Mouse (Mus musculus) hindbrain, postnatal 0 days (tissue): ENCODE data around the gene Aurkb. TPM values are rescaled to one million over a fixed set of nuclear protein-coding genes. Genes with fewer than 3 reads are reported as not detected.

ENCODE experiments used
- ATAC-seq: fragments of 200-750 bp; cut with Nextera tagmentation; 2 replicates; pipeline ENCODE4 v1.8.0; 2017; ENCODE audit warnings: mild to moderate bottlenecking, moderate TSS enrichment, moderate library complexity
- DNase-seq: peaks from one replicate; pipeline ENCODE4 v3.0.0-alpha.2; 2015; ENCODE audit warnings: low spot score
- H3K27ac ChIP-seq: fragments of 300-500 bp; sonication (generic); 2 replicates; pipeline ENCODE4 v1.5.1; 2014; ENCODE audit warnings: mild to moderate bottlenecking
- H3K27me3 ChIP-seq: fragments of 300-500 bp; sonication (generic); 2 replicates; pipeline ENCODE4 v1.6.1; 2014; ENCODE audit warnings: low read length, mixed read lengths; ENCODE audit not compliant: insufficient read depth
- H3K36me3 ChIP-seq: fragments of 300-500 bp; sonication (generic); 2 replicates; pipeline ENCODE4 v1.6.1; 2014; ENCODE audit warnings: low read length, mixed read lengths; ENCODE audit not compliant: insufficient read depth
- H3K4me1 ChIP-seq: fragments of 300-500 bp; sonication (generic); 2 replicates; pipeline ENCODE4 v1.6.1; 2014; ENCODE audit warnings: antibody characterized with exemption, low read length, mixed read lengths; ENCODE audit not compliant: insufficient read depth
- H3K4me2 ChIP-seq: fragments of 300-500 bp; sonication (generic); 2 replicates; pipeline ENCODE4 v1.6.1; 2014; ENCODE audit warnings: low read depth, mild to moderate bottlenecking, low read length, moderate library complexity, mixed read lengths
- H3K4me3 ChIP-seq: fragments of 300-500 bp; sonication (generic); 2 replicates; pipeline ENCODE4 v1.5.1; 2014; ENCODE audit warnings: low read length
- H3K9ac ChIP-seq: fragments of 300-500 bp; sonication (generic); replicated peaks from 2 replicates; pipeline ENCODE4 v1.6.1; 2014; ENCODE audit warnings: mild to moderate bottlenecking, low read length, moderate library complexity, mixed read lengths
- H3K9me3 ChIP-seq: fragments of 300-500 bp; sonication (generic); 2 replicates; pipeline ENCODE4 v1.6.1; 2016; ENCODE audit warnings: low read length, mixed read lengths
- CTCF ChIP-seq: IDR thresholded peaks from 2 replicates; pipeline ENCODE4 v1.5.1; 2016; ENCODE audit warnings: antibody characterized with exemption, control low read depth, low read depth
- WGBS: fragments of 180-500 bp; shearing (Covaris S2); extraction: QIAGEN DNeasy Blood & Tissue Kit; methylation state at CpG from one replicate; pipeline ENCODE4 v1.1.7; 2014; 5-methylcytosine and 5-hydroxymethylcytosine counted together
- polyA plus RNA-seq: library from polyadenylated mRNA; unstranded; fragments of >200 nt; fragmentation: Nextera tagmentation; extraction: Ambion mirVana; gene quantifications from 2 replicates; pipeline ENCODE4 v1.2.1, GENCODE M21; 2015
- total RNA-seq: library from RNA; depleted of rRNA; stranded (reverse); fragments of >200 nt; gene quantifications from 2 replicates; pipeline ENCODE4 v1.2.3, GENCODE M21; 2014

Gene Aurkb
- total and polyA plus RNA-seq, 2 experiments from 2014 or later = 21.6 to 24.8 TPM

- peaks cover 10% of the 10 kb centered on the region; the same call in 1 of the 2 replicates for H3K36me3 ChIP-seq
- ATAC-seq (no peak), DNase-seq (no peak)
- no peaks in the 10 kb centered on the region for H3K27me3 ChIP-seq
- H3K4me3 ChIP-seq = peak overlapping the region; percentile 56
- no peak for TF ChIP-seq CTCF
- peak overlapping the region; percentile 98 for H3K4me2 ChIP-seq
- H3K9me3 ChIP-seq = no peaks in the 10 kb centered on the region
- 8% methylated on average over 8 of the region's 9 CpGs for WGBS
- H3K9ac ChIP-seq = peak overlapping the region; percentile 74
- H3K27ac ChIP-seq = peak overlapping the region; percentile 96
- peaks cover 32% of the 10 kb centered on the region for H3K4me1 ChIP-seq
These were observed 51.0 kb downstream of the Aurkb start for GRCm38 (mm10) chr11:69096360-69096986.

- ATAC-seq = peak; percentile 13; the same call in 1 of the 2 replicates
These were observed 51.8 kb downstream of the Aurkb start for GRCm38 (mm10) chr11:69096987-69097900.

GRCm38 (mm10) chr11:69098039-69098761 is 52.8 kb downstream of the Aurkb start:
- no peak for TF ChIP-seq CTCF
- ATAC-seq (no peak), DNase-seq (no peak)
- Histone ChIP-seq H3K9ac (peak overlapping the region; percentile 77), H3K27me3 (no peaks in the 10 kb centered on the region), H3K4me1 (peaks cover 32% of the 10 kb centered on the region), H3K9me3 (no peaks in the 10 kb centered on the region), H3K36me3 (peaks cover 26% of the 10 kb centered on the region), H3K4me3 (peak overlapping the region; percentile 61), H3K27ac (peak overlapping the region; percentile 96), H3K4me2 (peak overlapping the region; percentile 98)
- 18% methylated on average over 8 of the region's 8 CpGs for WGBS

More at GRCm38 (mm10) chr11:69096987-69097900, 51.8 kb downstream of the Aurkb start:
- Histone ChIP-seq H3K4me2 (peak overlapping the region; percentile 98), H3K36me3 (peaks cover 17% of the 10 kb centered on the region), H3K9me3 (no peaks in the 10 kb centered on the region), H3K9ac (peak overlapping the region; percentile 74), H3K27ac (peak overlapping the region; percentile 96), H3K4me3 (peak overlapping the region; percentile 56), H3K4me1 (peaks cover 32% of the 10 kb centered on the region), H3K27me3 (no peaks in the 10 kb centered on the region)
- peak; percentile 94 for DNase-seq
- TF ChIP-seq CTCF = no peak
- 2% methylated on average over 28 of the region's 29 CpGs for whole genome bisulfite sequencing

- WGBS = 0% methylated on average over 19 of the region's 19 CpGs
- peak overlapping the region; percentile 98 for H3K4me2 ChIP-seq
- H3K4me1 ChIP-seq = peaks cover 32% of the 10 kb centered on the region
- H3K27ac ChIP-seq = peak overlapping the region; percentile 96
- peak overlapping the region; percentile 61 for H3K4me3 ChIP-seq
- H3K27me3 ChIP-seq = no peaks in the 10 kb centered on the region
- ATAC-seq = peak; percentile 6
- DNase-seq = peak; percentile 96
- H3K9me3 ChIP-seq = no peaks in the 10 kb centered on the region
- TF ChIP-seq CTCF = no peak
- H3K9ac ChIP-seq = peak overlapping the region; percentile 77
- peaks cover 32% of the 10 kb centered on the region for H3K36me3 ChIP-seq
These were observed 53.3 kb downstream of the Aurkb start for GRCm38 (mm10) chr11:69098762-69099091.

GRCm38 (mm10) chr11:69099177-69099914 is 53.9 kb downstream of the Aurkb start:
- DNase-seq = peak; percentile 80
- peaks cover 32% of the 10 kb centered on the region for H3K4me1 ChIP-seq

GRCm38 (mm10) chr11:69099915-69100345 is 54.5 kb downstream of the Aurkb start:
- no peaks in the 10 kb centered on the region for H3K9me3 ChIP-seq
- H3K4me2 ChIP-seq = peak overlapping the region; percentile 98
- TF ChIP-seq CTCF = peak; percentile 14
- peaks cover 44% of the 10 kb centered on the region for H3K36me3 ChIP-seq
- peaks cover 32% of the 10 kb centered on the region for H3K4me1 ChIP-seq
- under 1% methylated on average over 23 of the region's 23 CpGs for WGBS
- H3K4me3 ChIP-seq = peak overlapping the region; percentile 61
- H3K27ac ChIP-seq = peak overlapping the region; percentile 96
- ATAC-seq (peak; percentile 21; the same call in 1 of the 2 replicates), DNase-seq (peak; percentile 93)
- no peaks in the 10 kb centered on the region for H3K27me3 ChIP-seq
- peak overlapping the region; percentile 77 for H3K9ac ChIP-seq

More at GRCm38 (mm10) chr11:69099177-69099914, 53.9 kb downstream of the Aurkb start:
- WGBS = 2% methylated on average over 22 of the region's 22 CpGs
- H3K4me2 ChIP-seq = peak overlapping the region; percentile 98
- H3K36me3 ChIP-seq = peaks cover 38% of the 10 kb centered on the region
- H3K9me3 ChIP-seq = no peaks in the 10 kb centered on the region
- peak overlapping the region; percentile 61 for H3K4me3 ChIP-seq
- no peak for ATAC-seq
- H3K27me3 ChIP-seq = no peaks in the 10 kb centered on the region
- H3K9ac ChIP-seq = peak overlapping the region; percentile 77
- peak overlapping the region; percentile 96 for H3K27ac ChIP-seq
- no peak for TF ChIP-seq CTCF
